Mouse (Mus musculus): ENCODE measurements around the gene Atn1. TPM values are rescaled to one million over a fixed set of nuclear protein-coding genes. Genes with fewer than 3 reads are reported as not detected.
A peak's percentile ranks its signal among the peaks of the same experiment; 100 is the strongest.

Gene Atn1
- polyA plus RNA-seq, 1 experiment: 83.5 TPM

GRCm38 (mm10) chr6:124701338-124701737 is 55.0 kb downstream of the Atn1 start:
- 74% methylated on average over 8 of the region's 8 CpGs for WGBS
- no peak overlapping the region for H3K4me3 ChIP-seq (replicated peaks; ENCODE audit: insufficient read depth, low read depth, low read length)
- no peak for TF ChIP-seq CTCF (IDR thresholded peaks at IDR 0.05; ENCODE audit: borderline replicate concordance, insufficient read depth, low read depth, low read length)
- DNase-seq: no peak
- no peak overlapping the region for H3K27ac ChIP-seq (ENCODE audit: insufficient read depth, low read length)
- peaks cover 21% of the 10 kb centered on the region for H3K4me1 ChIP-seq (ENCODE audit: control insufficient read depth, insufficient read depth, low read length)
- no peaks in the 10 kb centered on the region for H3K27me3 ChIP-seq (ENCODE audit: control insufficient read depth, insufficient read depth, low read length)

DNA sequence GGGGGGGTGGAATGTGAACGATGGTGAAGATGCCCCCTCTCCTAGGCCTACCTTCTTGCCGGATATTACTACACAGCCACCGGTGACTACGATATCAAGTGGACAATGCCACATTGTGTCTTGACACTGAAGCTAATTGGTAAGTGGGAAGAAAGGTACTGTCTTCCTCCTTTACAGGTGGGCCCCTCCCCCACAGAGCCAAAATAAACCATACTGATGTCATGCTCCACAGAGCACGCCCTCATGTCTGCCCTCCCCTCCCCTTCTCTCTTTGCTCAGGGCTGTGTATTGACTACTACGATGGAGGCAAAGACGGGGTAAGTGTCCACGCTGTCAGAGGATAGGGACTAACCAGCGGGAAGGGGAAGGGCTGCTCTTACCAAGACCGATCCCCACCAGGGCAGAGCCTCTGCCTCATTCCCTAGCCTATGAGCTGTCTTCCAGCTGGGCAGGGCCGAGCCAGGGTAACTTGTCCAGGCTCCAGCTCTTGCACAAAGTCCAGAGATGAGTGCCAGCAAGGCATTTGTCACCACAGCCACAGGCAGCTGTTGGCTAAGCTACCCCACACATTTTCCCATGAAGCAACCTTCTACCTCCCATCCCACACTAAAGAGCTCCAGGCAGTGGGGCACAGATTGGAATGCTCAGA is 56.2 kb downstream of the Atn1 start:
- Histone ChIP-seq H3K4me1 (ENCODE audit: control insufficient read depth, insufficient read depth, low read length) (peaks cover 22% of the 10 kb centered on the region), H3K27me3 (ENCODE audit: control insufficient read depth, insufficient read depth, low read length) (no peaks in the 10 kb centered on the region), H3K27ac (ENCODE audit: insufficient read depth, low read length) (peak overlapping the region; percentile 26), H3K4me3 (replicated peaks; ENCODE audit: insufficient read depth, low read depth, low read length) (no peak overlapping the region)
- TF ChIP-seq CTCF (IDR thresholded peaks at IDR 0.05; ENCODE audit: borderline replicate concordance, insufficient read depth, low read depth, low read length): no peak
- TF ChIP-seq POLR2A (IDR thresholded peaks at IDR 0.05; ENCODE audit: borderline replicate concordance, insufficient read depth, low read length): no peak
- WGBS: 39% methylated on average over 11 of the region's 11 CpGs
- peak; percentile 54 to 69 for DNase-seq

DNA sequence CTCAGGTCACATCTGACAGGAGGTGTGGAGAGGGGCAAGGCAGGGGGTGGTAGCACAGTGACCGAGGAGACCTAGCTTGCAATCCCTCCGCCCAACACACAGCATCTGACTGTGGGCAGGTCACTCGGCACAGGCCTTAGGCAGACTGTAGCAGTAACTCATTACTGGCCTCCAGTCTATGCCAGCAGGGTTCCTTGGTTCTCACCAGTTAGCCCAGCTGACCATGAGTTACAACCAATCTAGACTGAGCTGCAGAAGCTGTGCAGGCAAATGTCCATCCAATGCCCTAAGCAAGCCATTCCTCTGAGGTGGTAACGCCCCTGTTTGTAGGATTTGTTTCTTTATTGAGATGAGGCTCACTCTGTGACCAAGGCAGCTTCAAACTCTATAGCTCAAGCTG is 57.0 kb downstream of the Atn1 start:
- Histone ChIP-seq H3K4me3 (replicated peaks; ENCODE audit: insufficient read depth, low read depth, low read length) (no peak overlapping the region), H3K27me3 (ENCODE audit: control insufficient read depth, insufficient read depth, low read length) (no peaks in the 10 kb centered on the region), H3K4me1 (ENCODE audit: control insufficient read depth, insufficient read depth, low read length) (peaks cover 27% of the 10 kb centered on the region), H3K27ac (ENCODE audit: insufficient read depth, low read length) (peak overlapping the region; percentile 25; the same call in 1 of the 2 replicates)
- WGBS: 22% methylated on average over 4 of the region's 4 CpGs
- DNase-seq: peak; percentile 43 to 60
- TF ChIP-seq POLR2A (IDR thresholded peaks at IDR 0.05; ENCODE audit: borderline replicate concordance, insufficient read depth, low read length): no peak
- TF ChIP-seq CTCF (IDR thresholded peaks at IDR 0.05; ENCODE audit: borderline replicate concordance, insufficient read depth, low read depth, low read length): no peak

GRCm38 (mm10) chr6:124698751-124699150 is 57.6 kb downstream of the Atn1 start:
- H3K4me1 ChIP-seq (ENCODE audit: control insufficient read depth, insufficient read depth, low read length): peaks cover 34% of the 10 kb centered on the region
- peak overlapping the region; percentile 25; the same call in 1 of the 2 replicates for H3K27ac ChIP-seq (ENCODE audit: insufficient read depth, low read length)
- no peaks in the 10 kb centered on the region for H3K27me3 ChIP-seq (ENCODE audit: control insufficient read depth, insufficient read depth, low read length)
- TF ChIP-seq CTCF (IDR thresholded peaks at IDR 0.05; ENCODE audit: borderline replicate concordance, insufficient read depth, low read depth, low read length): no peak
- no peak for TF ChIP-seq POLR2A (IDR thresholded peaks at IDR 0.05; ENCODE audit: borderline replicate concordance, insufficient read depth, low read length)
- 90% methylated on average over 6 of the region's 6 CpGs for WGBS
- no peak for DNase-seq
- H3K4me3 ChIP-seq (replicated peaks; ENCODE audit: insufficient read depth, low read depth, low read length): no peak overlapping the region

DNA sequence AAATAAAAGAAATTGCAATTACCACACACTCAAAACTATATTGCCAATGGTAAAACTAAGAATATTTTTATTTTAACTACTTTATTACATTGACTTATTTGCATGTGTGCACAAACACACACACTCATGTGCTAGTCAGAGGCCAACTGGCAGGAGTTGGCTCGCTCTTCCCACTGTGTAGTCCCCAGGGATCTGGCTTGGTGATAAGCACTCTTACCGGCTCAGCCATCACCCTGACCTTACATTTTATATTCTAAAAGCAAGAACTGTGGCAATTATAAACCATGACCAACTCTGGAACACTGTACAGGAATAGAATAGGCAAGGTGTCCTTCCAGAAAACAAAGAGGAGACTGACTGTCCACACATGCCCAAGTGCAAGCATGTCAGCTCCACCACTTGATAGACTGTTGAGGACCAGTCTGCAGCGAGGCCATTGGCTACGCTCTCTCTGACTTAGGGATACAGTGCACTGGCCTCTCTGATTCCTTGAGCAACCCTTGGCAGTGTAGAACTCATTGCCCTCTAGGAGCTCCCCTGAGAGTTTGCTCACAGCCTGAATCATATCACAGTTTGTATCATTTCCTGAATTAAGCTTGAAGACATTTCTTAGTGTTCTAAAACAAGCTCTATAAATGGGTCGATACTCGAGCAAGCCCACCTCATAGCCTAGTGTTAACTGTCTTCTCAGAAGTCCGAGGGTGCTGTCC is 59.7 kb downstream of the Atn1 start:
- no peak for DNase-seq
- peaks cover 40% of the 10 kb centered on the region for H3K4me1 ChIP-seq (ENCODE audit: control insufficient read depth, insufficient read depth, low read length)
- 66% methylated on average over 7 of the region's 7 CpGs for WGBS
- H3K27ac ChIP-seq (ENCODE audit: insufficient read depth, low read length): no peak overlapping the region
- H3K4me3 ChIP-seq (replicated peaks; ENCODE audit: insufficient read depth, low read depth, low read length): no peak overlapping the region
- TF ChIP-seq POLR2A (IDR thresholded peaks at IDR 0.05; ENCODE audit: borderline replicate concordance, insufficient read depth, low read length) (no peak), CTCF (IDR thresholded peaks at IDR 0.05; ENCODE audit: borderline replicate concordance, insufficient read depth, low read depth, low read length) (no peak)
- H3K27me3 ChIP-seq (ENCODE audit: control insufficient read depth, insufficient read depth, low read length): no peaks in the 10 kb centered on the region

DNA sequence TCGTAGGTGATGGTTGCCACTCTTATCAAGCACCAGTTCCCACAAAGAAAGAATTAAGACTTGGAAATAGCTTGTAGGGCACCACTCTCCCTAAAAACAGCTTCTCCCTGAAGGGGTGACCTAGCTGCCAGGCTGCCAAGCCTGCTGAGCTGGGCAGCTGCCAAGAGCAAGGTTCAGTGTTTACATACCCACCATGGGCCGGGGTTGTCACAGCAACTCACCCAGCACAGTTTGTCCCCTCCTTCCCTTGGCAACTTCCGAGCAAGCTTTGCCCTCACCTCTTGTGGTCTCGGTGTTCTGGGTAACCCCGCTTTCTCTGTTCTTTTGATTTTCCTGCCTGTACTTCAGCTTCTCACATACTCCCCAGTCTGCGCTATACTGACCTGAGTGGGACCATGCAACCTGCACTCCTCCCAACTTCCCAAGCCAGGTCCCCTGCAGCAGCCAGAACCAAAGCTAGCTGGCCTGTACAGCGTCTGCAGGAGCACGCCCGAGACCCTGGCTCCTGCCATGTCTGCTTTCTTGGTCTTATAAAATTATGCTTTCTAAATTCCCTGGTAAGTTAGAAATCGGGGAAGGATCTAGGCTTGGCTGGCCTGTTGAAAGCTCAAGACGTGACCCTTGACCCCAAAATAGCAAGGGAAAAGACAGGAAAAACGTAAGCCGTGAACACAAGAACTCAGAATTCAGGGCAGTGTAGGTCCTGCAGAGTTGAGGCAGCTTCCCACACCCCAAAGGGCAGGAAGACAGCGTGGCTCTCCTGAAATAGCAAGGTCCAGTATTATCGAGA is 62.0 kb downstream of the Atn1 start:
- Histone ChIP-seq H3K4me1 (ENCODE audit: control insufficient read depth, insufficient read depth, low read length) (peaks cover 30% of the 10 kb centered on the region), H3K27ac (ENCODE audit: insufficient read depth, low read length) (peak overlapping the region; percentile 56), H3K27me3 (ENCODE audit: control insufficient read depth, insufficient read depth, low read length) (no peaks in the 10 kb centered on the region), H3K4me3 (replicated peaks; ENCODE audit: insufficient read depth, low read depth, low read length) (no peak overlapping the region)
- no peak for TF ChIP-seq POLR2A (IDR thresholded peaks at IDR 0.05; ENCODE audit: borderline replicate concordance, insufficient read depth, low read length)
- DNase-seq: peak; percentile 69 to 77
- WGBS: 32% methylated on average over 15 of the region's 15 CpGs

GRCm38 (mm10) chr6:124693243-124693981 is 62.9 kb downstream of the Atn1 start:
- WGBS: 80% methylated on average over 15 of the region's 15 CpGs
- Histone ChIP-seq H3K4me1 (ENCODE audit: control insufficient read depth, insufficient read depth, low read length) (peaks cover 24% of the 10 kb centered on the region), H3K27ac (ENCODE audit: insufficient read depth, low read length) (peak overlapping the region; percentile 56), H3K4me3 (replicated peaks; ENCODE audit: insufficient read depth, low read depth, low read length) (no peak overlapping the region), H3K27me3 (ENCODE audit: control insufficient read depth, insufficient read depth, low read length) (no peaks in the 10 kb centered on the region)
- TF ChIP-seq CTCF (IDR thresholded peaks at IDR 0.05; ENCODE audit: borderline replicate concordance, insufficient read depth, low read depth, low read length) (no peak), POLR2A (IDR thresholded peaks at IDR 0.05; ENCODE audit: borderline replicate concordance, insufficient read depth, low read length) (no peak)
- no peak for DNase-seq

Other genes starting within 250 kb of the Atn1 start
- 0.47 and 0.59 TPM in 2 replicates for gene C1ra, start 244.1 kb downstream of the Atn1 start, polyA plus RNA-seq (2012; rRNA removed)
- gene C1s1, start 214.2 kb downstream of the Atn1 start, polyA plus RNA-seq (2012; rRNA removed): 1.2 and 1.3 TPM in 2 replicates
- not detected in 2 replicates for gene C1rb, start 186.2 kb downstream of the Atn1 start, polyA plus RNA-seq (2012; rRNA removed)
- 0.17 and 0.18 TPM in 2 replicates for gene C1s2, start 120.4 kb downstream of the Atn1 start, polyA plus RNA-seq (2012; rRNA removed)
- 56.4 and 60.0 TPM in 2 replicates for gene Lpcat3, start 93.5 kb downstream of the Atn1 start, polyA plus RNA-seq (2012; rRNA removed)
- 93.3 and 101 TPM in 2 replicates for gene Emg1, start 44.3 kb downstream of the Atn1 start, polyA plus RNA-seq (2012; rRNA removed)
- gene Phb2, start 44.2 kb downstream of the Atn1 start, polyA plus RNA-seq (2012; rRNA removed): 114 and 115 TPM in 2 replicates
- gene Ptpn6, start 17.8 kb downstream of the Atn1 start, polyA plus RNA-seq (2012; rRNA removed): 2.2 and 2.4 TPM in 2 replicates
- 320 and 329 TPM in 2 replicates for gene Grcc10, start 15.2 kb downstream of the Atn1 start, polyA plus RNA-seq (2012; rRNA removed)
- not detected in 2 replicates for gene Gm45234, start 503 bp downstream of the Atn1 start, polyA plus RNA-seq (2012; rRNA removed)
- 888 and 918 TPM in 2 replicates for gene Eno2, start 13.1 kb upstream of the Atn1 start, polyA plus RNA-seq (2012; rRNA removed)
- gene Lrrc23, start 23.2 kb upstream of the Atn1 start, polyA plus RNA-seq (2012; rRNA removed): 4.9 and 6.7 TPM in 2 replicates
- 12.1 and 13.8 TPM in 2 replicates for gene Spsb2, start 52.1 kb upstream of the Atn1 start, polyA plus RNA-seq (2012; rRNA removed)
- gene Tpi1, start 57.8 kb upstream of the Atn1 start, polyA plus RNA-seq (2012; rRNA removed): 1,162 and 1,205 TPM in 2 replicates
- 155 and 159 TPM in 2 replicates for gene Usp5, start 73.0 kb upstream of the Atn1 start, polyA plus RNA-seq (2012; rRNA removed)
- 1.3 and 1.4 TPM in 2 replicates for gene Cdca3, start 73.0 kb upstream of the Atn1 start, polyA plus RNA-seq (2012; rRNA removed)
- 0.84 and 1.3 TPM in 2 replicates for gene Gnb3, start 83.8 kb upstream of the Atn1 start, polyA plus RNA-seq (2012; rRNA removed)
- 106 and 112 TPM in 2 replicates for gene P3h3, start 101.2 kb upstream of the Atn1 start, polyA plus RNA-seq (2012; rRNA removed)
- gene Gpr162, start 107.5 kb upstream of the Atn1 start, polyA plus RNA-seq (2012; rRNA removed): 177 and 183 TPM in 2 replicates
- 0.05 and 0.26 TPM in 2 replicates for gene Cd4, start 131.7 kb upstream of the Atn1 start, polyA plus RNA-seq (2012; rRNA removed)
- 1.5 TPM in 2 replicates for gene Lag3, start 155.2 kb upstream of the Atn1 start, polyA plus RNA-seq (2012; rRNA removed)
- gene Ptms, start 163.6 kb upstream of the Atn1 start, polyA plus RNA-seq (2012; rRNA removed): 958 and 983 TPM in 2 replicates
- 669 and 677 TPM in 2 replicates for gene Mlf2, start 174.9 kb upstream of the Atn1 start, polyA plus RNA-seq (2012; rRNA removed)
- gene Cops7a, start 209.0 kb upstream of the Atn1 start, polyA plus RNA-seq (2012; rRNA removed): 276 and 289 TPM in 2 replicates
- 104 and 109 TPM in 2 replicates for gene Pianp, start 240.2 kb upstream of the Atn1 start, polyA plus RNA-seq (2012; rRNA removed)

All from cerebellum, adult 2 months (tissue).